Mouse (Mus musculus) stomach, embryonic 15.5 days (tissue): ENCODE results near the gene Podn. TPM values are rescaled to one million over a fixed set of nuclear protein-coding genes. Genes with fewer than 3 reads are reported as not detected.
A peak's percentile ranks its signal among the peaks of the same experiment; 100 is the strongest.

Source experiments
- ATAC-seq: fragments of 200-750 bp; cut with Nextera tagmentation; 2 replicates; pipeline ENCODE4 v1.8.0; 2017; ENCODE audit warnings: low read depth, moderate number of reproducible peaks, moderate TSS enrichment; ENCODE audit not compliant: insufficient read depth, low FRiP score
- H3K27ac ChIP-seq: fragments of 300-500 bp; sonication (generic); 2 replicates; pipeline ENCODE4 v1.5.1; 2015; ENCODE audit warnings: mild to moderate bottlenecking, inconsistent platforms
- H3K27me3 ChIP-seq: fragments of 300-500 bp; sonication (generic); replicated peaks from 2 replicates; pipeline ENCODE4 v1.6.1; 2015; ENCODE audit warnings: inconsistent platforms
- H3K36me3 ChIP-seq: fragments of 300-500 bp; sonication (generic); 2 replicates; pipeline ENCODE4 v1.6.1; 2015; ENCODE audit warnings: inconsistent platforms
- H3K4me1 ChIP-seq: fragments of 300-500 bp; sonication (generic); 2 replicates; pipeline ENCODE4 v1.6.1; 2015; ENCODE audit warnings: inconsistent platforms
- H3K4me2 ChIP-seq: fragments of 300-500 bp; sonication (generic); 2 replicates; pipeline ENCODE4 v1.6.1; 2015; ENCODE audit warnings: mild to moderate bottlenecking, inconsistent platforms
- H3K4me3 ChIP-seq: fragments of 300-500 bp; sonication (generic); replicated peaks from 2 replicates; pipeline ENCODE4 v1.5.1; 2015; ENCODE audit warnings: inconsistent platforms
- H3K9ac ChIP-seq: fragments of 300-500 bp; sonication (generic); 2 replicates; pipeline ENCODE4 v1.6.1; 2015; ENCODE audit warnings: inconsistent platforms
- H3K9me3 ChIP-seq: fragments of 300-500 bp; sonication (generic); 2 replicates; pipeline ENCODE4 v1.6.1; 2016; ENCODE audit warnings: inconsistent platforms
- WGBS: fragments of 180-500 bp; shearing (Covaris S2); methylation state at CpG from one replicate; pipeline ENCODE4 v1.1.7; 2015; 5-methylcytosine and 5-hydroxymethylcytosine counted together
- polyA plus RNA-seq: library from polyadenylated mRNA; unstranded; fragments of >200 nt; fragmentation: Nextera tagmentation; extraction: Ambion mirVana; gene quantifications from 2 replicates; pipeline ENCODE4 v1.2.1, GENCODE M21; 2015

Gene Podn
- polyA plus RNA-seq, 1 experiment from 2014 or later, result 1.1 TPM

- Histone ChIP-seq H3K4me2 (no peak overlapping the region), H3K9me3 (no peaks in the 10 kb centered on the region), H3K9ac (no peak overlapping the region), H3K36me3 (no peaks in the 10 kb centered on the region), H3K27ac (no peak overlapping the region), H3K4me3 (no peak overlapping the region), H3K4me1 (no peaks in the 10 kb centered on the region), H3K27me3 (peaks cover 6% of the 10 kb centered on the region; the same call in 1 of the 2 replicates)
- WGBS, result 74% methylated on average over 5 of the region's 5 CpGs
- ATAC-seq, result no peak
Measured at GRCm38 (mm10) chr4:107990818-107991217, 105.4 kb downstream of the Podn start.

GRCm38 (mm10) chr4:107988931-107989330 lies 107.3 kb downstream of the Podn start:
- Histone ChIP-seq H3K4me2 (no peak overlapping the region), H3K27me3 (peaks cover 6% of the 10 kb centered on the region; the same call in 1 of the 2 replicates), H3K27ac (no peak overlapping the region), H3K9me3 (no peaks in the 10 kb centered on the region), H3K4me1 (no peaks in the 10 kb centered on the region), H3K36me3 (no peaks in the 10 kb centered on the region), H3K9ac (no peak overlapping the region), H3K4me3 (no peak overlapping the region)
- 44% methylated on average over 8 of the region's 8 CpGs for WGBS
- no peak for ATAC-seq

GRCm38 (mm10) chr4:107986386-107987168 lies 109.7 kb downstream of the Podn start:
- Histone ChIP-seq H3K4me3 (no peak overlapping the region), H3K27me3 (peaks cover 3% of the 10 kb centered on the region; the same call in 1 of the 2 replicates), H3K9me3 (no peaks in the 10 kb centered on the region), H3K9ac (no peak overlapping the region), H3K4me1 (no peaks in the 10 kb centered on the region), H3K27ac (no peak overlapping the region), H3K4me2 (no peak overlapping the region), H3K36me3 (no peaks in the 10 kb centered on the region)
- 82% methylated on average over 11 of the region's 11 CpGs for WGBS
- no peak for ATAC-seq

- no peaks in the 10 kb centered on the region for H3K36me3 ChIP-seq
- no peaks in the 10 kb centered on the region for H3K4me1 ChIP-seq
- H3K9me3 ChIP-seq, result no peaks in the 10 kb centered on the region
- no peak overlapping the region for H3K9ac ChIP-seq
- no peak overlapping the region for H3K4me3 ChIP-seq
- no peak overlapping the region for H3K27ac ChIP-seq
- H3K27me3 ChIP-seq, result peaks cover 1% of the 10 kb centered on the region; the same call in 1 of the 2 replicates
- 86% methylated on average over 5 of the region's 5 CpGs for WGBS
- no peak overlapping the region for H3K4me2 ChIP-seq
- ATAC-seq, result no peak
Measured at GRCm38 (mm10) chr4:107985812-107986211, 110.4 kb downstream of the Podn start.

GRCm38 (mm10) chr4:107984282-107984981 lies 111.8 kb downstream of the Podn start:
- Histone ChIP-seq H3K36me3 (no peaks in the 10 kb centered on the region), H3K9me3 (no peaks in the 10 kb centered on the region), H3K4me1 (no peaks in the 10 kb centered on the region), H3K4me2 (no peak overlapping the region), H3K4me3 (no peak overlapping the region), H3K27ac (peak overlapping the region; percentile 12; the same call in 1 of the 2 replicates), H3K27me3 (no peaks in the 10 kb centered on the region; the same call in 1 of the 2 replicates), H3K9ac (no peak overlapping the region)
- no peak for ATAC-seq
- 44% methylated on average over 7 of the region's 7 CpGs for WGBS

- H3K9ac ChIP-seq, result no peak overlapping the region
- no peaks in the 10 kb centered on the region for H3K36me3 ChIP-seq
- H3K4me3 ChIP-seq, result no peak overlapping the region
- no peaks in the 10 kb centered on the region for H3K9me3 ChIP-seq
- no peaks in the 10 kb centered on the region; the same call in 1 of the 2 replicates for H3K27me3 ChIP-seq
- ATAC-seq, result no peak
- no peak overlapping the region for H3K4me2 ChIP-seq
- H3K4me1 ChIP-seq, result no peaks in the 10 kb centered on the region
- no peak overlapping the region for H3K27ac ChIP-seq
- WGBS, result 79% methylated on average over 1 of the region's 1 CpGs
Measured at GRCm38 (mm10) chr4:107983717-107984116, 112.5 kb downstream of the Podn start.

GRCm38 (mm10) chr4:107980002-107980600 lies 116.1 kb downstream of the Podn start:
- ATAC-seq, result no peak
- H3K36me3 ChIP-seq, result no peaks in the 10 kb centered on the region
- WGBS, result 74% methylated on average over 6 of the region's 6 CpGs
- H3K4me2 ChIP-seq, result no peak overlapping the region
- no peak overlapping the region for H3K4me3 ChIP-seq
- no peaks in the 10 kb centered on the region for H3K9me3 ChIP-seq
- H3K4me1 ChIP-seq, result no peaks in the 10 kb centered on the region
- no peak overlapping the region for H3K27ac ChIP-seq
- no peaks in the 10 kb centered on the region for H3K27me3 ChIP-seq
- no peak overlapping the region for H3K9ac ChIP-seq

- Histone ChIP-seq H3K9me3 (no peaks in the 10 kb centered on the region), H3K9ac (no peak overlapping the region), H3K4me2 (no peak overlapping the region), H3K27me3 (no peaks in the 10 kb centered on the region), H3K27ac (no peak overlapping the region), H3K4me1 (no peaks in the 10 kb centered on the region), H3K4me3 (no peak overlapping the region), H3K36me3 (no peaks in the 10 kb centered on the region)
- ATAC-seq, result no peak
- WGBS, result 34% methylated on average over 2 of the region's 2 CpGs
Measured at GRCm38 (mm10) chr4:107979530-107979929, 116.7 kb downstream of the Podn start.

- 55% methylated on average over 4 of the region's 4 CpGs for WGBS
- no peak for ATAC-seq
Measured at GRCm38 (mm10) chr4:107977593-107977992, 118.7 kb downstream of the Podn start.

GRCm38 (mm10) chr4:107975004-107975403 lies 121.2 kb downstream of the Podn start:
- 66% methylated on average over 7 of the region's 7 CpGs for WGBS

More at GRCm38 (mm10) chr4:107977593-107977992, 118.7 kb downstream of the Podn start:
- no peaks in the 10 kb centered on the region for H3K36me3 ChIP-seq
- H3K9me3 ChIP-seq, result no peaks in the 10 kb centered on the region
- no peaks in the 10 kb centered on the region for H3K27me3 ChIP-seq
- no peak overlapping the region for H3K9ac ChIP-seq
- no peak overlapping the region for H3K27ac ChIP-seq
- no peaks in the 10 kb centered on the region for H3K4me1 ChIP-seq
- H3K4me3 ChIP-seq, result no peak overlapping the region
- no peak overlapping the region for H3K4me2 ChIP-seq

GRCm38 (mm10) chr4:107974527-107974926 lies 121.7 kb downstream of the Podn start:
- no peak overlapping the region for H3K9ac ChIP-seq
- 64% methylated on average over 11 of the region's 11 CpGs for WGBS

More at GRCm38 (mm10) chr4:107975004-107975403, 121.2 kb downstream of the Podn start:
- H3K36me3 ChIP-seq, result no peaks in the 10 kb centered on the region
- H3K4me2 ChIP-seq, result no peak overlapping the region
- H3K4me1 ChIP-seq, result no peaks in the 10 kb centered on the region
- no peak overlapping the region for H3K27ac ChIP-seq
- H3K4me3 ChIP-seq, result no peak overlapping the region
- no peaks in the 10 kb centered on the region for H3K9me3 ChIP-seq
- no peaks in the 10 kb centered on the region for H3K27me3 ChIP-seq
- no peak overlapping the region for H3K9ac ChIP-seq
- ATAC-seq, result no peak

GRCm38 (mm10) chr4:107971162-107971561 lies 125.1 kb downstream of the Podn start:
- no peaks in the 10 kb centered on the region for H3K9me3 ChIP-seq
- no peak overlapping the region for H3K4me3 ChIP-seq
- no peak overlapping the region for H3K4me2 ChIP-seq
- no peaks in the 10 kb centered on the region for H3K36me3 ChIP-seq
- no peaks in the 10 kb centered on the region for H3K27me3 ChIP-seq
- no peak overlapping the region for H3K27ac ChIP-seq
- H3K9ac ChIP-seq, result no peak overlapping the region
- no peaks in the 10 kb centered on the region for H3K4me1 ChIP-seq
- 91% methylated on average over 1 of the region's 1 CpGs for WGBS
- ATAC-seq, result no peak

More at GRCm38 (mm10) chr4:107974527-107974926, 121.7 kb downstream of the Podn start:
- Histone ChIP-seq H3K27ac (no peak overlapping the region), H3K4me2 (no peak overlapping the region), H3K9me3 (no peaks in the 10 kb centered on the region), H3K27me3 (no peaks in the 10 kb centered on the region), H3K36me3 (no peaks in the 10 kb centered on the region), H3K4me1 (no peaks in the 10 kb centered on the region), H3K4me3 (no peak overlapping the region)
- ATAC-seq, result no peak
